Mouse (Mus musculus): ENCODE results near the gene Gm3727. TPM values are rescaled to one million over a fixed set of nuclear protein-coding genes. Genes with fewer than 3 reads are reported as not detected.

The Gm3727 gene
- not detected for polyA plus RNA-seq (2014; fragmentation: Illumina TruSeq; extraction: RNeasy Lipid Tissue Mini Kit (QIAGEN cat#74804); ENCODE audit: low read depth, low replicate concordance)

GRCm38 (mm10) chr14:7264614-7265013 lies at the start of gene Gm3727:
TSS of gene Gm3727 (minus strand) at chr14:7264714.

Other genes with a start within 250 kb of the Gm3727 start
- gene Gm10406, start 237.3 kb downstream of the Gm3727 start, polyA plus RNA-seq (2014; fragmentation: Illumina TruSeq; extraction: RNeasy Lipid Tissue Mini Kit (QIAGEN cat#74804); ENCODE audit: low read depth, low replicate concordance), result not detected
- gene Gm3685, start 219.7 kb downstream of the Gm3727 start, polyA plus RNA-seq (2014; fragmentation: Illumina TruSeq; extraction: RNeasy Lipid Tissue Mini Kit (QIAGEN cat#74804); ENCODE audit: low read depth, low replicate concordance), result not detected
- gene Gm3696, start 164.1 kb downstream of the Gm3727 start, polyA plus RNA-seq (2014; fragmentation: Illumina TruSeq; extraction: RNeasy Lipid Tissue Mini Kit (QIAGEN cat#74804); ENCODE audit: low read depth, low replicate concordance), result not detected
- gene Gm6676, start 139.3 kb downstream of the Gm3727 start, polyA plus RNA-seq (2014; fragmentation: Illumina TruSeq; extraction: RNeasy Lipid Tissue Mini Kit (QIAGEN cat#74804); ENCODE audit: low read depth, low replicate concordance), result not detected
- gene Gm3512, start 90.2 kb downstream of the Gm3727 start, polyA plus RNA-seq (2014; fragmentation: Illumina TruSeq; extraction: RNeasy Lipid Tissue Mini Kit (QIAGEN cat#74804); ENCODE audit: low read depth, low replicate concordance), result not detected
- not detected for gene Gm16434, start 70.2 kb downstream of the Gm3727 start, polyA plus RNA-seq (2014; fragmentation: Illumina TruSeq; extraction: RNeasy Lipid Tissue Mini Kit (QIAGEN cat#74804); ENCODE audit: low read depth, low replicate concordance)
- gene Gm3739, start 50.3 kb upstream of the Gm3727 start, polyA plus RNA-seq (2014; fragmentation: Illumina TruSeq; extraction: RNeasy Lipid Tissue Mini Kit (QIAGEN cat#74804); ENCODE audit: low read depth, low replicate concordance), result not detected
- not detected for gene Gm5797, start 67.7 kb upstream of the Gm3727 start, polyA plus RNA-seq (2014; fragmentation: Illumina TruSeq; extraction: RNeasy Lipid Tissue Mini Kit (QIAGEN cat#74804); ENCODE audit: low read depth, low replicate concordance)
- not detected for gene Gm8374, start 100.4 kb upstream of the Gm3727 start, polyA plus RNA-seq (2014; fragmentation: Illumina TruSeq; extraction: RNeasy Lipid Tissue Mini Kit (QIAGEN cat#74804); ENCODE audit: low read depth, low replicate concordance)
- not detected for gene Gm3755, start 186.2 kb upstream of the Gm3727 start, polyA plus RNA-seq (2014; fragmentation: Illumina TruSeq; extraction: RNeasy Lipid Tissue Mini Kit (QIAGEN cat#74804); ENCODE audit: low read depth, low replicate concordance)
- not detected for gene Gm3752, start 219.0 kb upstream of the Gm3727 start, polyA plus RNA-seq (2014; fragmentation: Illumina TruSeq; extraction: RNeasy Lipid Tissue Mini Kit (QIAGEN cat#74804); ENCODE audit: low read depth, low replicate concordance)